In the genomic region with DNA sequence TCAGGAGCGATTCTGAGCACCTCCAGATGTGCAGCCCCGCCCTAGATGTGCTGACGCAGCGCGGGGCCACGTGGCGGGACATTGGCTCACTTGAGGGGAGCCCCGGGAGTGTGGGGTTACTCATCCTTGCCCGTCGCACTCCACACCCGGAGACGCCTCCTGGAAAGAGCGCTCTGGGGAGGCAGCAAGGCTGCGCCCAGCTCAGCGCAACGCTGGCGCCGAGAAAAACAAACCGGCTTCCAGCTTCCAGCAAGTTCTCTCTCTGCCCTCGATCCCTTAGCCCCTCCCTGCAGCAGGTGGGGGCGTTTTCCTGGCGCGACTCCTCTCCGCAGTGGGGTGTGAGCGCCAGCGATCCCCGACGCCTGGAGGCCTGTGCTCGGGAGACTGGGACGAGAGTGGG, we compare ENCODE assay signal across 8 mouse cellular contexts. TPM values are rescaled to one million over a fixed set of nuclear protein-coding genes. Genes with fewer than 3 reads are reported as not detected.
DNase-seq lines count a peak whose midpoint lies in the region; ATAC-seq and TF ChIP-seq lines count a peak whose summit lies in the region.

No protein-coding gene starts in this region.

- H3K4me1 ChIP-seq in heart, embryonic 14.5 days (ENCODE audit: control insufficient read depth in 2 of 2, insufficient read depth in 2 of 2, low read length in 2 of 2) = peaks cover 2 to 13% of the 10 kb centered on the region in 2 experiments; a peak in 2 of 4 replicates
- peaks cover 0 to 14% of the 10 kb centered on the region in 2 experiments; a peak in 2 of 4 replicates for H3K4me1 ChIP-seq in ES-E14 (ENCODE audit: control insufficient read depth in 2 of 2, insufficient read depth in 2 of 2, low read length in 2 of 2, poor library complexity in 1 of 2)
- peaks cover 28% of the 10 kb centered on the region for H3K4me1 ChIP-seq in forebrain, embryonic 14.5 days (ENCODE audit: control insufficient read depth, insufficient read depth, low read length)
- peaks cover 25% of the 10 kb centered on the region for H3K4me1 ChIP-seq in neural tube, embryonic 14.5 days (ENCODE audit: control insufficient read depth, insufficient read depth, low read length)

- ATAC-seq in heart, embryonic 14.5 days (ENCODE audit: insufficient number of reproducible peaks, insufficient read depth, low FRiP score, low read depth) = no peak
- ATAC-seq in forebrain, embryonic 14.5 days = peak; percentile 19
- ATAC-seq in neural tube, embryonic 14.5 days (ENCODE audit: low read depth) = peak; percentile 33
- ATAC-seq in cerebellum, adult (ENCODE audit: insufficient number of reproducible peaks, low FRiP score, low TSS enrichment) = no peak

- no peaks in the 10 kb centered on the region for H3K9me3 ChIP-seq in heart, embryonic 14.5 days (ENCODE audit: control insufficient read depth, low read length)
- no peaks in the 10 kb centered on the region for H3K9me3 ChIP-seq in ES-E14 (ENCODE audit: control insufficient read depth, insufficient read depth, low read depth, low read length)
- no peaks in the 10 kb centered on the region for H3K9me3 ChIP-seq in forebrain, embryonic 14.5 days (replicated peaks; ENCODE audit: control insufficient read depth, low read length)
- H3K9me3 ChIP-seq in neural tube, embryonic 14.5 days (ENCODE audit: control insufficient read depth, low read length) = no peaks in the 10 kb centered on the region

- H3K36me3 ChIP-seq in heart, embryonic 14.5 days (ENCODE audit: control insufficient read depth, insufficient read depth, low read length) = no peaks in the 10 kb centered on the region
- no peaks in the 10 kb centered on the region for H3K36me3 ChIP-seq in ES-E14 (ENCODE audit: control insufficient read depth, insufficient read depth, low read length, poor library complexity, severe bottlenecking)
- peaks cover 29% of the 10 kb centered on the region for H3K36me3 ChIP-seq in forebrain, embryonic 14.5 days (ENCODE audit: control insufficient read depth, insufficient read depth, low read length)
- H3K36me3 ChIP-seq in neural tube, embryonic 14.5 days (ENCODE audit: control insufficient read depth, insufficient read depth, low read length) = peaks cover 7% of the 10 kb centered on the region; the same call in 1 of the 2 replicates

- H3K27me3 ChIP-seq in heart, embryonic 14.5 days (ENCODE audit: control insufficient read depth, insufficient read depth, low read length) = peaks cover 90% of the 10 kb centered on the region
- no peaks in the 10 kb centered on the region for H3K27me3 ChIP-seq in forebrain, embryonic 14.5 days (replicated peaks; ENCODE audit: control insufficient read depth, insufficient read depth, low read length)
- H3K27me3 ChIP-seq in neural tube, embryonic 14.5 days (ENCODE audit: control insufficient read depth, insufficient read depth, low read length) = no peaks in the 10 kb centered on the region

- WGBS in heart, embryonic 14.5 days = 3% methylated on average over 30 of the region's 30 CpGs
- under 1% methylated on average over 29 of the region's 30 CpGs for WGBS in forebrain, embryonic 14.5 days
- under 1% methylated on average over 28 of the region's 30 CpGs for WGBS in neural tube, embryonic 14.5 days

- no peak overlapping the region for H3K27ac ChIP-seq in heart, embryonic 14.5 days (replicated peaks in 1 of 2; ENCODE audit: control insufficient read depth in 1 of 2, insufficient read depth in 1 of 2, low read depth in 2 of 2, low read length in 2 of 2)
- no peak overlapping the region for H3K27ac ChIP-seq in ES-E14 (ENCODE audit: insufficient read depth, low read depth, low read length, poor library complexity, severe bottlenecking)
- H3K27ac ChIP-seq in forebrain, embryonic 14.5 days (ENCODE audit: low read depth, low read length) = peak overlapping the region; percentile 97
- peak overlapping the region; percentile 98 for H3K27ac ChIP-seq in neural tube, embryonic 14.5 days (ENCODE audit: low read depth, low read length)

- H3K4me2 ChIP-seq in heart, embryonic 14.5 days (ENCODE audit: low read length) = peak overlapping the region; percentile 49
- peak overlapping the region; percentile 94 for H3K4me2 ChIP-seq in forebrain, embryonic 14.5 days (ENCODE audit: low read length)
- peak overlapping the region; percentile 94 for H3K4me2 ChIP-seq in neural tube, embryonic 14.5 days (ENCODE audit: low read depth, low read length)

- in situ Hi-C loops in ES-E14 (cut with MboI; ENCODE audit: low sequenced_read_pairs in 2 of 2, unreplicated experiment in 2 of 2) = loop anchor here in 1 of 2 experiments (25.0 kb wide), 1 partner anchor 110 kb away; a partner anchor contains a TSS

- no peak overlapping the region for H3K9ac ChIP-seq in heart, embryonic 14.5 days (ENCODE audit: low read length)
- peak overlapping the region; percentile 31; the same call in 1 of the 2 replicates for H3K9ac ChIP-seq in ES-E14 (ENCODE audit: insufficient read depth, low read depth, low read length, poor library complexity, severe bottlenecking)
- peak overlapping the region; percentile 95 for H3K9ac ChIP-seq in forebrain, embryonic 14.5 days (ENCODE audit: low read length)
- H3K9ac ChIP-seq in neural tube, embryonic 14.5 days (replicated peaks; ENCODE audit: low read depth, low read length) = peak overlapping the region; percentile 92

- H3K4me3 ChIP-seq in heart, embryonic 14.5 days (ENCODE audit: control insufficient read depth in 1 of 2, insufficient read depth in 1 of 2, low read depth in 1 of 2, low read length in 2 of 2) = peak overlapping the region; percentile 18 to 27; a peak in 3 of 4 replicates
- H3K4me3 ChIP-seq in ES-E14 (ENCODE audit: insufficient read depth in 1 of 2, low read depth in 1 of 2, low read length in 2 of 2, poor library complexity in 1 of 2, severe bottlenecking in 1 of 2) = peak overlapping the region in 1 of 2 experiments; percentile 31; a peak in 3 of 4 replicates
- peak overlapping the region; percentile 71 for H3K4me3 ChIP-seq in forebrain, embryonic 14.5 days (ENCODE audit: low read depth, low read length)
- H3K4me3 ChIP-seq in neural tube, embryonic 14.5 days (ENCODE audit: low read depth, low read length) = peak overlapping the region; percentile 56

- no peak for DNase-seq in heart, adult 9 months (ENCODE audit: low spot score in 2 of 2)
- no peak for DNase-seq in ES-E14 (ENCODE audit: low read depth, low spot score)
- peak; percentile 62 for DNase-seq in forebrain, embryonic 14.5 days (ENCODE audit: low spot score)
- peak; percentile 69 to 70 for DNase-seq in layer of hippocampus, postnatal 36 days
- no peak for DNase-seq in spleen, postnatal 4 days (ENCODE audit: low spot score in 2 of 2)

TF ChIP-seq in ES-E14, 5 proteins besides CTCF, POLR2A, EP300 and RAD21:
- TF ChIP-seq CHD2 (IDR thresholded peaks at IDR 0.05; ENCODE audit: low read depth, low read length) (no peak), ZC3H11A (IDR thresholded peaks at IDR 0.05; ENCODE audit: borderline replicate concordance, low read depth, low read length) (no peak), MAFK (IDR thresholded peaks at IDR 0.05; ENCODE audit: insufficient read depth, low read depth, low read length) (no peak), HCFC1 (IDR thresholded peaks at IDR 0.05; ENCODE audit: borderline replicate concordance, insufficient read depth, low read length) (no peak), ZNF384 (IDR thresholded peaks at IDR 0.05; ENCODE audit: low read depth, low read length) (no peak)

RNA-seq across cellular contexts. Expression of a gene that starts 25.0 kb away (rescaled TPM):
- 1.3 and 2.2 TPM in 2 replicates for polyA plus RNA-seq in heart, embryonic 14.5 days (2014; fragmentation: Nextera tagmentation; extraction: Ambion mirVana)
- 0.31 and 0.69 TPM in 2 replicates for total RNA-seq in ES-E14 (2012; rRNA removed)
- 1.4 and 2.2 TPM in 2 replicates for polyA plus RNA-seq in forebrain, embryonic 14.5 days (2014; fragmentation: Nextera tagmentation; extraction: Ambion mirVana)
- total RNA-seq in layer of hippocampus, postnatal 36 days (2021) = under 1 TPM in 1 of 2 experiments, not detected in 1; 0.97 TPM
- 0.79 and 2.7 TPM in 2 replicates for polyA plus RNA-seq in neural tube, embryonic 14.5 days (2014; fragmentation: Nextera tagmentation; extraction: Ambion mirVana)

RNA-seq across cellular contexts. Expression of a gene that starts 28.3 kb away (rescaled TPM):
- 0.86 and 1.0 TPM in 2 replicates for polyA plus RNA-seq in heart, embryonic 14.5 days (2014; fragmentation: Nextera tagmentation; extraction: Ambion mirVana)
- total RNA-seq in ES-E14 (2012; rRNA removed) = not detected in 2 replicates
- 2.5 and 4.6 TPM in 2 replicates for polyA plus RNA-seq in forebrain, embryonic 14.5 days (2014; fragmentation: Nextera tagmentation; extraction: Ambion mirVana)
- 1 to 10 TPM; 4.9 to 6.6 TPM for total RNA-seq in layer of hippocampus, postnatal 36 days (2021)
- polyA plus RNA-seq in neural tube, embryonic 14.5 days (2014; fragmentation: Nextera tagmentation; extraction: Ambion mirVana) = 3.4 and 4.5 TPM in 2 replicates

RNA-seq across cellular contexts. Expression of a gene that starts 49.1 kb away (rescaled TPM):
- 39.0 and 45.9 TPM in 2 replicates for polyA plus RNA-seq in heart, embryonic 14.5 days (2014; fragmentation: Nextera tagmentation; extraction: Ambion mirVana)
- 82.7 and 103 TPM in 2 replicates for total RNA-seq in ES-E14 (2012; rRNA removed)
- polyA plus RNA-seq in forebrain, embryonic 14.5 days (2014; fragmentation: Nextera tagmentation; extraction: Ambion mirVana) = 29.5 and 30.6 TPM in 2 replicates
- 10 to 100 TPM; 37.1 to 43.4 TPM for total RNA-seq in layer of hippocampus, postnatal 36 days (2021)
- polyA plus RNA-seq in neural tube, embryonic 14.5 days (2014; fragmentation: Nextera tagmentation; extraction: Ambion mirVana) = 27.1 and 28.1 TPM in 2 replicates

Comparison
In these comparisons a context has a peak if more than half of its experiments do, and no peak if none do; other contexts are left out.
1. ATAC-seq: peak in forebrain, embryonic 14.5 days (single experiment) and neural tube, embryonic 14.5 days (single experiment); none in heart, embryonic 14.5 days (single experiment) and cerebellum, adult (single experiment).
2. H3K27ac ChIP-seq: peak in forebrain, embryonic 14.5 days (single experiment) and neural tube, embryonic 14.5 days (single experiment); none in heart, embryonic 14.5 days (0 of 2) and ES-E14 (single experiment).
3. DNase-seq: peak in forebrain, embryonic 14.5 days (single experiment) and layer of hippocampus, postnatal 36 days (2 of 2); none in heart, adult 9 months (0 of 2), ES-E14 (single experiment) and spleen, postnatal 4 days (0 of 2).
4. Peak in every context shown above with its lines, with median percentiles within 50 percentile points of each other: H3K4me2 ChIP-seq.